Mouse (Mus musculus): ENCODE results near the gene Tbc1d22a.
"Not testable (repeated sequence)": the region's sequence is repeated elsewhere in the genome, so short reads cannot be mapped to it uniquely, and the experiment has no call there.

Gene Tbc1d22a

DNA sequence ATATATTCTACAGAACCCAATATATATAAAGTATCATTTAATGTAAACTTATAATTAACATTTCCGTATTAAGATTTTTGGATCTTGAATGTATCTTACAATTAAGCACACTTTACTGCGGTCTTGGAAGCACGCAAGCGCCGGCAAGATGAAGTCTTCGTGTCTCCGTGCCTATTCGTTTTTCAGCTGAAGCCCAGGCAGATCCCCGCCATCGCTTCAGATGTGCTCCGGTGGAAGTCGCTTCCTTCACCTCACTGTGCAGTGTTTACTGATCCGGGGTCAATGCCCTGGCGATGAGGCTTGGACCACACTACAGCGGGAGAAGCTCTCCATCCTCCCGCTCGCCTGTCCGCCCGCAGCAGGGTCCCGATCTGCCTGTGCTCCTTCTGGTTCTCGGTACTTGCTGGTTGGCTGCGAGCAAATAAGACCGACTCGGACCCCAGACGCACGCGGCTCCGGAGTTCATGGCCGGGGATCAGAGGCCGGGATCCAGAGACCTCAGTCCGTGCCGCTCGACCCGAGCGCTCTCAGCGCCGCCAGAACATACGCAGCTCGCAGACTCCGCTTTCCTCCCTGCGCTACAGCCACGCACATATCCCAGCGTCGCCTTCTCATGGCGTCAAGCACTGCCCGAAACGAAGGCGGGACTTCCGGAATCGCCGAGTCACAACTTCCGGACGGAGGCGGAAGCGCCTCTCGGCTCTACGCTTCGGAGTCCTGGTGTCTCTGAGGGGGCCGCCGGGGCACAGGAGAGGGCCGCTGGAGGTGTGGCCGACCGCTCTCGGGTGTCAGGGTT, at the start of gene Tbc1d22a:
Gene Tbc1d22a, plus strand, starts transcription at position 707 of the 796 bp plus-strand sequence.
- DNase-seq (ENCODE audit: low read depth in 1 of 2, low spot score in 2 of 2), result peak; percentile 86 to 87

DNA sequence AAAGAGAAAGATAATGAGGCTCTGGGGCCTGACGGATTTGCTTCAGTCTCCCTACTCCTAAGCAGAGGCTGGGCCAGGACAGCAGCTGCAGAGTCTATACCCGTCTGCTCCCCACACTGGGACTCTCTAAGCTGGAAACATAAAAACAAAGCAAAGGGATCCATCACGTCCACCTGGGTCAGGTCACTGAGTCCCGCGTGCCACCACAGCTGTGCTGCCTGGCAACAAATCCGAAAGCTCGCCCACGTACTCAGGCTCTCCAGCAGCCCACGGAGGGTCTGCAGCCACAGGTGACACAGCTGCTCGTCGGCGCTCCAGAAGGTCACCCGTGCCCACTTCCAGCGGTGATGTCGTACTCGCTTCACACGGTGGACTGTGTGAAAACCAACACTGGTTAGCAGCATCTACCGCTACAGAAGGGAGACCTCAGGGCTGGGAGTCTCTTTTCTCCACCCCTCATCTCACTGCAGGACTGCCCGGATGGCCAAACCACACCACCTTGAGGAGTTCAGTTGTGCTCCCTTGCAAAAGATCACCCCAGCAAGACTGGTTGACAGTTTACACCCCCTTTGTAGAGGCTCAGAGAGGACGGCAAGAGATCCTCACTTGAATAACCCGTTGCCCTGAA, 49.4 kb upstream of the Tbc1d22a start:
- no peak for DNase-seq (ENCODE audit: low read depth in 1 of 2, low spot score in 2 of 2)

DNA sequence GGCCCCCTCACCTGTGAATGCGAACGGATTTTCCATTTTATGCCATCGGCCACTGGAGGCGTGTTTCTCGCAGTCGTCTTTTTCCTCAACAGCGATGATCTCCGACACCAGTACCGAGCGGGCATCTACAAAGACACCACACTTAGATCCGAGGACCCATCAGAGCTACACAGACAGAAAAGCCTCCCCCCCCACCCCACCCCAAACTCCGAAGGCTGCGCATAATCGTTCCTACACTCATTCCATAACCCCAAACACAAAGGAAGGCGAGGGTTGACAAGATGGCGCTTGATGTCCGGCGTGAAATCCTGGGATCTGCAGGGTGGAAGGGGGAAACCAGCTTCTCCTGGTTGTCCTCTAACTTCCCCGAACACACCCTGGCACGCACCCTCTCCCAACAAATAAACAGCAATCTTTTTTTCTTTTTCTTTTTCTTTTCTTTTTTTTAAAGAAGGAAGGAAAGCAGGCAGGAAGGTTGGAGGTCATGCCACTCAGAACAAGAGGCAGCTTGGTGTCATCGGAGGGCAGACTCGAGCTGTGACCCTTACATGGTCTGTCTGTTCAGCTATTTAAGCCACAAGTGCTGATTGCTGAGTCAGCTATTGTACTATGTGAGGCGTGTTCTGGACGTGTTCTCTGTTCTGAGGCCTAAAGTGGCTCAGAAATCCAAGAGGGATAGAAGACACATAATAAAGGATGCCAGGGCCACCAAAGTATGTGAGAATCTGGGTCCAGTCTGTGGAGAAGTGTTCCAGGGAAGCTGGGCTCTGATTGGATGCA, 48.3 kb upstream of the Tbc1d22a start:
- DNase-seq (ENCODE audit: low read depth in 1 of 2, low spot score in 2 of 2), result no peak

DNA sequence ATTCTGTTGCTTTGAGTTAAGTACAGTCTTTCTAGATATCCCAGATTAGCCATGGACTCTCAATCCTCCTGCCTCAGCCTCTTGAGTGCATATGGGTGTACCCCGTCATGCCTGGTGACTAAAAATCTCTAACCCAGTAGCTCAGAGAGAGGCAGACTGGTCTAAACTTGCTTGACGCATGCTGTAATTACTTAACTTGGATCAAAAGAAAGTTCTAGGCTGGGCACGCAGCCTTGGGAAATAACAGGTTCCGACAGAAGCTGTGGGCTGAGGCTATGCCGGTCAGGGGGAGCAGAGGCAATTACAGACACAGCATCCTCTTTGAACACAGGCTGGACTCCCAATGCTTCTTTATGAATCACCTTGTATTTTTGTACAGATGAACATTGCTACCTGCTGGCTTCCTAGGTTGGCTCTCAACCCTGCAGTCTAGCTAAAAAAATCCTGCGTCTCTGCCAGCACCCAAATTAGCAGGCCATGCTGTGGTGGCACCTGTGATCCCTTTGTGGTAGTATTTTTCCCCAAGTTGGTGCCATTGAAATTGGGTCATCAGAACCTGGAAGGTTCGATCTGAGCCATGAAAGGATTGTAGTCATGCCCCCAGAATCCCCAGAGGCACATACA, 47.1 kb upstream of the Tbc1d22a start:
- no peak for DNase-seq (ENCODE audit: low read depth in 1 of 2, low spot score in 2 of 2)

DNA sequence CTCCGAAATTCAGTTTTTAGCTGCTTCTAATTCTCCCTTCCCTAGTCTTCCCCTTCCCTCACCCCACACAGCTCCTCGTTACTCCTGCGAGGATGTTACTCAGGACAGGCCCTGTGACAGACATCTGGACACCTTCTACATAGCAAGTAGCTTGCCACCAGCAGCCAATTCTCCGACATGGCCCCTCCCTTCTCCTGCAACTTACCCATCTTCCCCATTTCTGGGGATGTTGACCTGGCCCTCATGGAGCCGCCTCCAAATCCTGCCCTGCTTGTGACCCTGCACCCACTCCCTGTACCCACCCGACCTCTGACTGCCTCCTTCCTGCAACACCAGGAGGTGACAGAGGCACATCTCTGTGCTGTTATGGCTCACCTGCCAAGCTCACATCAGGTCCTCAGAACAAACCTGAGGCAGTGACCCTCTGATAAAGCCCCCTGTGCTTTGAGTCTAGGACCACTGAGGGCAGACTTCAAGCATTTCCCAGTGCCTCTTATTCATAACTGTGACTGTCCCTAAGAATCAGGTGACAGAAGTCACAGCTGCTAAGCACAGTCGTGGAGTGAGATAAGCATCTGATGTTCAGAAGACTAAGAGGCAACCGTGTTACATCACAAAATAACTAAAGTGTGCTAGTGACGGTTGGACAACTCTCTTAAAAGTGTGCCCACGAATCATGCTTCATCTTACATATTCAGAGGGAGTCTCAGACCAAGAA, 46.3 kb upstream of the Tbc1d22a start:
- DNase-seq (ENCODE audit: low read depth in 1 of 2, low spot score in 2 of 2), result no peak

DNA sequence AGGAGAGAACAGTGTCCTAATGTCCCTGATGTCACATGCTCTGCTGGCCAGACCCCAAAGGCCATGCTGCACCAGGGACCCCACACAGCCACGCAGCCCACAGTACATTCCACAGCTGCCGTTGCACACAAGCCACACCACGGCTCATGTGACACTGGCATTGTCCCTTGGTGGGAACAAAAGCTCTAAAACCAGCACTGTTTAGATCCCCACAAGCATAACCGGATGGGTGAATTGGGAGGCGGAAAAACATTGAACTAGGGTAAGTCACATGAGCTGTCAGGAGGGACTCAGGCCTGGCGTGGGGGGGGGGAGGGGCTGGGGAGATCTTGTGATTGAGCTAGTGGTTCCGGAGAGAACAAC, 45.8 kb upstream of the Tbc1d22a start:
- DNase-seq (ENCODE audit: low read depth in 1 of 2, low spot score in 2 of 2), result no peak

DNA sequence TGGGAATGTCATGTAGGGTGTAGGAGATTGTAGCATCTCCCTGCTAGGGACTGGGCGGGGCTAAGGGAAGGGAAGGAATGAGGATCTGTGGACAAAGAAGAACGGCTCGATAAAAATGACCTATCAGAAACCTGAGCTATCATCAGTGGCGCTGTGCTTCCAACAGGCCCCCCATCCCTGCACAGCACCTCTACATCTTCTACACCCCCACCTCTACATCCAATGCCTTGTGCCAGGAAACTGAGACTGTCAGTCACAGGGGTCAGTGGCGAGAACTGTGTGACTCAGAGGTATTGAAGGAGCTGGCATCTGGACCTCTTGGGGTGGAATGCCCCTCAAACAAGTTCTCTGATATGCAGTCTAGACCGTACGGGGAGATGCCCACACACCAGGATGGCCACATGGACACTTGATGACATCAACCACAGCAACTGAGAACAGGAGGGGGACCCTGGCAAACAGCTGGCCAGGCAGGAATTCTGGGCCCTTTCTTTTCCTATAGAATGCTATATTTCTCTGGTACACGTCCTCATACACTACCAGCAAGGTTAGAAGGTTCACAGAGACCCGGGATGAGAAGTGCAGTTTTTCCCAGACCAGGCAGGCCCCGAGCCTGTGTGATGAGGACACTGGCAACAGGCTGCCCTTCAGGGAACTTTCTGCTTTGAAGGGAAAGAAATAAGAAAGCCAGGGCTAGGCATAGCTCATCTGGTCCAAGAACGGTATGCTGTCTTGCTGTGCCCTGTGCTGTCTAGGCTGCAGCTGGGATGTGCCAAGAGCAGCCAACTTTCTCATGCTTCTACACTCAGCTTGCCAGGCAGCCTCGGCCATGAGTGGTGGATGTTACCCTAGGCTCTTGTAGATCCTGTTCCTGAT, 45.1 kb upstream of the Tbc1d22a start:
- no peak for DNase-seq (ENCODE audit: low read depth in 1 of 2, low spot score in 2 of 2)

DNA sequence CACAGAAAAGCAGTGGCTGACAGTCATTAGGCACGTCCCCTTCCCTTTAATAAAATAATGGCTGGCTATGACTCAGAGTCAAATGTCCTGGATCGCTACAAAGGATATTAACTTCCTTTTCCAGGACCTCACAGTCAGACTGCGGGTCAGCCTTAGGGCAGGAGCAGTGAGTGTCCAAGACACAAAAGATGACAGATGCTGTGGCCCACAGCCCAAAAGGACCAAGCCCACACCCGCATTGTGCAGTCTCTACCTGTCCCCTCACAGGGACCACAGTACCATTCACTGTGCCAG, 44.5 kb upstream of the Tbc1d22a start:
- no peak for DNase-seq (ENCODE audit: low read depth in 1 of 2, low spot score in 2 of 2)

DNA sequence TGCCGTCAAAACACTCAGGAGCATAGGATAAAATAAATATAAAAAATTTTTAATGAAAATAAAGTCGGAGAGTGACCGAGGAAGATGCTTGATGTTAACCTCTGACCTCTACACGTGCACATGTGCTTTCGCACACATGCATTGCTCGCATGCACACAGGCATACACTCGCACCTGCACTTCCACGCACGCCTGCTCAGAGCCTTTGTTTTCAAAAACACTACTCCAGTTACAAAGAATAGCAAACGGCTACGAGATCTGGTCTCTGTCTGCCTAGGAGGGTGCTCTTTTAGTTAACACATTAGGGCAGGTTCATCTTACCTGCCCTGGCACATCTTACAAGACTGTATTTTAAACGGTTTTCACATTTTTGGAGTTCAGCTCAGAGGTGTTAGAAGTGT, 42.9 kb upstream of the Tbc1d22a start:
- DNase-seq (ENCODE audit: low read depth in 1 of 2, low spot score in 2 of 2), result no peak

DNA sequence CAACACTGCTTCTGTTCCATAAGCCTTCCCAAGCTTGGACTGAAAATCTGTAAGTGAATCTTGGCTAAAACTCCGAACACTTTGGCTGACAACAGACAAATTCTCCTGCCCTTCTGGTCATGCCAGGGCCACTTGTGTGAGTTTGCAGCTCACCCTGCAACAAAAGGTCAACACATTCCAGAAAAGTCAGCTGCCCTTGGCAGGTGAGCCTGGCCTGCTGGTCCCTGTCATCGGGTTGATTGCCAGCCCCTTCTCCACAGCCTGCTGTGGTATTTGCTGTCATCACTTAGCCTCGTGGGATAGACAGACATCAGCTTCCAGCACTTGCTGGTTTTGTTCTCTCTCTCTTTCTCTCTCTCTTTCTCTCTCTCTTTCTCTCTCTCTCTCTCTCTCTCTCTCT, 42.1 kb upstream of the Tbc1d22a start:
- DNase-seq (ENCODE audit: low read depth in 1 of 2, low spot score in 2 of 2), result no peak

DNA sequence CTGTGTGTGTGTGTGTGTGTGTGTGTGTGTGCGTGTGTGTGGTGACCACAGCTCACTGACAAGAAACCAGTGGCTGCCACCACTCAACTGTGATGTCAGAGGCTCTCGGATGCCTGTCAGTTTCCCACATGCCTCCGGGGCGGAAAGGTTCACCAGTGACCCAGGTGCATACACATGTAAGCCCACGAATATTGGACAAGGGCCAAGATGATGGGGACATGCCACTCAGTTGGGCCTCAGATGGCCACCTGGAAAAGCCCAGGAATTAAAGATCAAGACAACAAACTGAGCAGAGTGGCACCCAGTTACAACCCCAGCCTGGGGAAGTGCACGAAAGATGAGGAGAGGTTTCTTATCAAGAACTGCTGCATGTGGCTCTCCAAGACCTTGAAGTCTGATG, 41.7 kb upstream of the Tbc1d22a start:
- no peak for DNase-seq (ENCODE audit: low read depth in 1 of 2, low spot score in 2 of 2)

DNA sequence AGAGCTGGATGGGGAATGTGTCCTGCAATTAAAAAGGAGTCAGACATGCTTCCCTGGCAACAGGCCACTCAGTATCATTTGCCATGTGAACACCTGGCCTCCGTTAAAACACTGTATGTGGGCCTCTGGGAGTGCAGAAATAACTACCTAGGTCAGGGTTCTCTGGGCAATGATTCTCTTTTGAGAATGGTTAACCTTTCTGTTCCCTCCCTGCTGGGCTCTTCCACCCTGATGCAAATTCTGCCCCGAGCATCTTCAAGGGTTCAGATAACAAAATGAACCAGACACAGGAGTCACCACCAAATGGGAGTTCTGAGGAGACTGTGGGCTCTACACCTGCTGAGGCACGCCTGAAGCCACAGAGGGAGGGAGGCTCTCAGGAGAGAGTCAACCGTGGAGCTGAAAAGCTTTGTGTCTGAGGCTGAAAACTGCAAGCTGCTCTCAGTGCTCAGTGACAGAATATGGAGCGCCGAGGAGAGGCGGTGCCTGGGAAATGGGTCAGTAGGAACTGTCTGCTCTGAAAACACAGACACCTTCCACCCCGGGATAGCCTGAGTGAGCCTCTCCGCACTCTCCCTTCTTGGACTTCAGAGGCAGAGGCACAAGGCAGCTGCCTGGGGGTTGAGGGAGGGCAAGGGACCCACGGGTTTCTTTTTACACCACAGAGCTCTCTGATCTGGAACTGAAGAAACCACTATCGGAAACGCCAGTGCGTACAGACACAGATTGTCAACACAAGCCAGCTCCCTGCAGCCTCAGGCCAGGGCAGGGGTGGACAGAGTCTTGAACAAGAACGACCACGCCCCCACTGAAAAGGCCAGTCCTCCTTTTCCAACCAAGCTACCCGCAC, 40.9 kb upstream of the Tbc1d22a start:
- DNase-seq (ENCODE audit: low read depth in 1 of 2, low spot score in 2 of 2), result no peak

DNA sequence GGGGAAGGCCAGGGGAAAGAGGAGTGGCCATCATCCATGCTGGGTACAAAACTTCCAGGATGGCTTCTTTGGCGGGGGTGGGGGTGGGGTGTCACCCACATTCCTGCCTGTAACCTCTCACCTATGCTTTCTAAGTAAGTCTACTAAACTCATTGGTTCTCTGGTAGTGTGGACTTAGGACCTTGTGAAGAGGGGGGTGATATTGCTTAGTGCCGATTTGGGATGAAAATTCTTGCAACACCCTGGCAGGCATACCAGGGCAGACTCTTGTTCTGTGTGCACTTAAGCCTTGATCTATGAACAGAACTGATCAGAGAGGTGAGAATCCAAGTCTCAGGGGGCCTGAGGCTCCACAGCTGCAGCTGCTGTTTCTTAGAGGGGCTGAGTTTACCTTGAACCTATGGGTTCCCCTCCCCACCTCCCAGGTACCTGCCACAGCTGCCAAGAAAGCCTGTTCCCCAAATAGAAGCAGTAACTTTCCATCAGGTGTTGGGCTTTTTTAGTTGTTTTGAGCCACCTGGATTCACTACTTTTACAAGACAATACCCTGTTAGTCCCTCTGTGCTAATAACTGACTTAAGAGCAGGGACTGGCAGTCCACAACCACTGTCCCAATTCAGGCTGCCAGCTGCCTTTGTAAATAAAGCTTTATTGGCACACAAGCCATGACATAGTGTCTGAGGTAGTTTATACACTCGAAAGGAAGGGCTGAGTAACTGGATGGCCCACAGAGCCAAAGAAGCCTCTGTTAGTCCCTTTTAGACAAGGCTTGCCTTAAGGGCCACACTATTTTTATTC, 38.8 kb upstream of the Tbc1d22a start:
- no peak for DNase-seq (ENCODE audit: low read depth in 1 of 2, low spot score in 2 of 2)

DNA sequence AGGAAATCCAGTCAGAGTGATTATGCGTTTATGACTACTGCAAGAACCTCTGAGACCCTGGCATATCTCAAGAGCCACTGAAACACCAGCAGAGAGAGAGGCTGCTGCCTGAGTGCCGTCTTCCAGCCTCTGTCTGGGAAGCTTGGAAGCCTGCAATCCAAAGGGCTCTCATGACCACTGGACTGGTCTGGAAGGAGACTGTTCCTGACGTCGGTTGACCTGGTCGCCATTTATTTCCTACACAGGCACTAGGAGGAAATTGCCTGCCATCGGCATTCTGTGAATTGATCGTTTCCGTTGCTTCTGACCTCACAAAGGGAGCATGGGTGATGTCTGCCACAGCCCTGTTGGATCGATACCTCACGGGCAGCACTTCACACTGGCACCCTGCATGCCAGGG, 38.1 kb upstream of the Tbc1d22a start:
- DNase-seq (ENCODE audit: low read depth in 1 of 2, low spot score in 2 of 2), result no peak

DNA sequence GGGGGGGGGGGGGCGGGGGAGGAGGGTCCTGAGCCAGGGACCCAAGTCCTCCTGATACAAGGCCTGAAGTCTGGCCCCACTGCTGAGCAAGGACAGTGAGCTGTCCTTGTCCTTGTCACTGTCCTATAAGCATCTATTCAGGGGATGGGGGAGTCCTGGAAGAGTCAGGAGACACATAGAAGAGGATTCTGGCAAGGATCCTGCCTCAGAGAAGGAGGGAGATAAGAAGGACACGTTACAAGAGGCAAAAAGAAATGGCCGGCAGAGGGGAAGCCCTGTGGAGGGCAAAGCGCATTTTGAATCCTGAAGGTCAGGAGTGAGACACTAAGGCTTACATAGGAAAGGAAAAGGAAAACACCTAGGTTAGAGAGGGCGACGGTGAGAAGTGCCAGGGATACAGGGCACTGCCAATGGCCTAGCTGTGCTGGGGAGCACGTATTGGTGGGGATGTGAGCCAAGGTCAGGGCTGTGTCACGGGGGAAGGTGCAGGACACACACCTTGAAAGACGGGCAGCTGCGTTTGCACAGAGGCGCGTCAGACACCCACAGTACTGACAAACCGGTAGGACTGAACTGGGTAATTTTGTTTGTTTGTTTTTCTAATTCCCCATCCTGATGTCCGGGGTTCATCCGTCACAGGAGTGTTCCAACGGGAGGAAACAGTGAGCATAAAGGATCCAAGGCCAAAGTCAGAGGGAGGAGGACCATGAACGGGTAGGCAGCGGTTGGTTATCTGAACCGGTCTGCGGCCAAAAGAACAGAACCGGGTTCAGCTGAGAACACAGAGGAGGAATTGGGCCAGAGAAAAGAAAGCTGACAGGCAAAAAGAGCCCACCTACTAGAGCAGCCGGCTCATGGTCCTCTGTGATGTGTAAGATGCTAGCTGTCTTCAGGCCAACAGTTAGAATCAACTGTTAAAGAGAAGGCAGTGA, 37.2 kb upstream of the Tbc1d22a start:
- no peak for DNase-seq (ENCODE audit: low read depth in 1 of 2, low spot score in 2 of 2)

DNA sequence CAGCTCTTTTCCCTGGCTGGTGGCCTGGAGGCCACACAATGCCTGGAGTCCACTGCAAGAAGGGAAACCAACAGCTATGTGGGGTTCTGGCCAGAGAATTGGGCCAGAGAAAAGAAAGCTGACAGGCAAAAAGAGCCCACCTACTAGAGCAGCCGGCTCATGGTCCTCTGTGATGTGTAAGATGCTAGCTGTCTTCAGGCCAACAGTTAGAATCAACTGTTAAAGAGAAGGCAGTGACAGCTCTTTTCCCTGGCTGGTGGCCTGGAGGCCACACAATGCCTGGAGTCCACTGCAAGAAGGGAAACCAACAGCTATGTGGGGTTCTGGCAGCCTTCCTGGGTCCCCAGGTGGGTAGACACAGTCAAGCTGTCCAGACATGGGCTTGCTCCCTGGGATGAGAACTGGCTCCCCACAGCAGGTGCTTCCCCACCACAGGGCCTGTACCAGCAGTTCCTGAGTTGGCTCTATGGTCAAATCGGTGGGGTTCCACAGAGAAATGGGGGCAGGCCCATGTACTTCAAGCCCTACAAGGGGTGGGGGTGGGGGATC, 36.5 kb upstream of the Tbc1d22a start:
- not testable (repeated sequence) for DNase-seq (ENCODE audit: low read depth in 1 of 2, low spot score in 2 of 2)

DNA sequence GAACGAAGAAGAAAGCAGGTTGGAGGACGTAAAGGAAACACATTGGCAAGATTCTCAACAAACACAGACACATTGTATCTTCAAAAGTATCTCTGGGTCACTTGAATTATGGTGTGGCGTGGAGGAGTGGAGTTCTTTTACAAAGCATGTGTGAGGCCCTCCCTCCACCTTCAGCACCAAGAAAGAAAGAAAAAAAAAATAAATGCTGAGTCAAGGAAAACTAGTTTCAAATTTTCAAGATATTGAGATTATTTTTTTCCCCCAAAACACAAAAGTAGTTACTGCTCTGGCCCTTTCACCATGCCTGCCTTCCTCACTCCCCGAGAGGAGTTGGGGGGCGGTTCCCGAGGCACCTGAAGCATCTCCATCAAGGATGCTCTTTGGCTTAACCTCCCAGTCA, 35.7 kb upstream of the Tbc1d22a start:
- DNase-seq (ENCODE audit: low read depth in 1 of 2, low spot score in 2 of 2), result no peak

All from monocyte, adult 2 months (primary cell).